Mouse (Mus musculus) heart, postnatal 0 days (tissue): ENCODE results near the gene Gramd1c.

Experiments used
- CTCF ChIP-seq: IDR thresholded peaks from 2 replicates; pipeline ENCODE4 v1.5.1; 2016; ENCODE audit warnings: antibody characterized with exemption, control low read depth, low read depth
- EP300 ChIP-seq: IDR thresholded peaks from 2 replicates; pipeline ENCODE4 v1.6.1; 2016; ENCODE audit warnings: antibody characterized with exemption, low read depth

- TF ChIP-seq CTCF (no peak), EP300 (no peak)
These were observed 2.4 kb downstream of the Gramd1c start for GRCm38 (mm10) chr16:44060604-44061286.
